Mouse (Mus musculus) limb, embryonic 13.5 days (tissue): ENCODE data around the gene Tff2. TPM values are rescaled to one million over a fixed set of nuclear protein-coding genes. Genes with fewer than 3 reads are reported as not detected.

Source experiments
- ATAC-seq: fragments of 200-750 bp; cut with Nextera tagmentation; 2 replicates; pipeline ENCODE4 v1.8.0; 2017; ENCODE audit warnings: low read depth, moderate number of reproducible peaks, moderate TSS enrichment; ENCODE audit not compliant: low FRiP score
- H3K27ac ChIP-seq: fragments of 300-500 bp; sonication (generic); 2 replicates; pipeline ENCODE4 v1.5.1; 2015; ENCODE audit warnings: inconsistent platforms, mild to moderate bottlenecking, moderate library complexity
- H3K27me3 ChIP-seq: fragments of 300-500 bp; sonication (generic); 2 replicates; pipeline ENCODE4 v1.6.1; 2015; ENCODE audit warnings: mild to moderate bottlenecking, inconsistent platforms
- H3K36me3 ChIP-seq: fragments of 300-500 bp; sonication (generic); 2 replicates; pipeline ENCODE4 v1.6.1; 2015; ENCODE audit warnings: inconsistent platforms, mild to moderate bottlenecking, moderate library complexity
- H3K4me1 ChIP-seq: fragments of 300-500 bp; sonication (generic); 2 replicates; pipeline ENCODE4 v1.6.1; 2015; ENCODE audit warnings: inconsistent platforms
- H3K4me2 ChIP-seq: fragments of 300-500 bp; sonication (generic); replicated peaks from 2 replicates; pipeline ENCODE4 v1.6.1; 2015; ENCODE audit warnings: inconsistent platforms, mild to moderate bottlenecking, moderate library complexity
- H3K4me3 ChIP-seq: fragments of 300-500 bp; sonication (generic); 2 replicates; pipeline ENCODE4 v1.5.1; 2015; ENCODE audit warnings: moderate library complexity, mild to moderate bottlenecking, inconsistent platforms
- H3K9ac ChIP-seq: fragments of 300-500 bp; sonication (generic); 2 replicates; pipeline ENCODE4 v1.6.1; 2015; ENCODE audit warnings: mild to moderate bottlenecking, inconsistent platforms
- H3K9me3 ChIP-seq: fragments of 300-500 bp; sonication (generic); 2 replicates; pipeline ENCODE4 v1.6.1; 2016; ENCODE audit warnings: inconsistent platforms
- WGBS: fragments of 180-500 bp; shearing (Covaris S2); methylation state at CpG from one replicate; pipeline ENCODE4 v1.1.7; 2015; 5-methylcytosine and 5-hydroxymethylcytosine counted together
- polyA plus RNA-seq: library from polyadenylated mRNA; unstranded; fragments of >200 nt; fragmentation: Nextera tagmentation; extraction: Ambion mirVana; gene quantifications from 2 replicates; pipeline ENCODE4 v1.2.1, GENCODE M21; 2015

The Tff2 gene
- not detected in 2 replicates for polyA plus RNA-seq

- Histone ChIP-seq H3K27ac (no peak within 1 kb of the TSS), H3K4me1 (no peaks in the 10 kb centered on the region), H3K9ac (no peak within 1 kb of the TSS), H3K4me2 (no peak within 1 kb of the TSS), H3K27me3 (0 out of 2 replicates have a peak, but pooled peaks cover 8% of the 10 kb centered on the region), H3K9me3 (peaks cover 5% of the 10 kb centered on the region; the same call in 1 of the 2 replicates), H3K36me3 (no peaks in the 10 kb centered on the region), H3K4me3 (no peak within 1 kb of the TSS)
- WGBS = 70% methylated on average over 15 of the region's 15 CpGs
- ATAC-seq = no peak
These were observed at the start of gene Tff2 for GRCm38 (mm10) chr17:31144040-31145037. Gene Tff2 (minus strand): TSS chr17:31144282.

GRCm38 (mm10) chr17:31193360-31193759, 49.3 kb upstream of the Tff2 start:
- H3K9me3 ChIP-seq = no peaks in the 10 kb centered on the region
- ATAC-seq = no peak

GRCm38 (mm10) chr17:31192663-31193062, 48.6 kb upstream of the Tff2 start:
- Histone ChIP-seq H3K4me2 (no peak overlapping the region), H3K9me3 (no peaks in the 10 kb centered on the region), H3K27ac (no peak overlapping the region), H3K36me3 (no peaks in the 10 kb centered on the region), H3K4me3 (no peak overlapping the region), H3K27me3 (peaks cover 3% of the 10 kb centered on the region; the same call in 1 of the 2 replicates), H3K4me1 (peaks cover 7% of the 10 kb centered on the region; the same call in 1 of the 2 replicates), H3K9ac (no peak overlapping the region)
- ATAC-seq = no peak
- WGBS = 31% methylated on average over 2 of the region's 2 CpGs

More at GRCm38 (mm10) chr17:31193360-31193759, 49.3 kb upstream of the Tff2 start:
- 74% methylated on average over 9 of the region's 9 CpGs for WGBS
- no peak overlapping the region for H3K4me3 ChIP-seq
- H3K27ac ChIP-seq = no peak overlapping the region
- peaks cover 3% of the 10 kb centered on the region; the same call in 1 of the 2 replicates for H3K27me3 ChIP-seq
- no peaks in the 10 kb centered on the region for H3K36me3 ChIP-seq
- H3K4me2 ChIP-seq = no peak overlapping the region
- no peak overlapping the region for H3K9ac ChIP-seq
- H3K4me1 ChIP-seq = peaks cover 7% of the 10 kb centered on the region; the same call in 1 of the 2 replicates

- no peaks in the 10 kb centered on the region for H3K9me3 ChIP-seq
- H3K4me3 ChIP-seq = no peak overlapping the region
- ATAC-seq = no peak
- H3K4me1 ChIP-seq = peaks cover 7% of the 10 kb centered on the region; the same call in 1 of the 2 replicates
- 66% methylated on average over 8 of the region's 8 CpGs for WGBS
- no peaks in the 10 kb centered on the region for H3K36me3 ChIP-seq
- H3K9ac ChIP-seq = no peak overlapping the region
- H3K4me2 ChIP-seq = no peak overlapping the region
- no peak overlapping the region for H3K27ac ChIP-seq
- peaks cover 3% of the 10 kb centered on the region; the same call in 1 of the 2 replicates for H3K27me3 ChIP-seq
These were observed 47.7 kb upstream of the Tff2 start for GRCm38 (mm10) chr17:31191825-31192224.

- Histone ChIP-seq H3K9ac (no peak overlapping the region), H3K4me3 (no peak overlapping the region), H3K36me3 (no peaks in the 10 kb centered on the region), H3K27me3 (peaks cover 3% of the 10 kb centered on the region; the same call in 1 of the 2 replicates), H3K9me3 (no peaks in the 10 kb centered on the region), H3K4me1 (0 out of 2 replicates have a peak, but pooled peaks cover under 1% of the 10 kb centered on the region), H3K27ac (no peak overlapping the region), H3K4me2 (no peak overlapping the region)
- WGBS = 27% methylated on average over 4 of the region's 4 CpGs
- no peak for ATAC-seq
These were observed 43.3 kb upstream of the Tff2 start for GRCm38 (mm10) chr17:31187370-31187769.

- Histone ChIP-seq H3K27me3 (peaks cover 10% of the 10 kb centered on the region; the same call in 1 of the 2 replicates), H3K27ac (no peak overlapping the region), H3K4me2 (no peak overlapping the region), H3K36me3 (no peaks in the 10 kb centered on the region), H3K4me3 (no peak overlapping the region), H3K9me3 (no peaks in the 10 kb centered on the region), H3K4me1 (no peaks in the 10 kb centered on the region), H3K9ac (no peak overlapping the region)
- ATAC-seq = no peak
- WGBS = 82% methylated on average over 12 of the region's 12 CpGs
These were observed 40.3 kb upstream of the Tff2 start for GRCm38 (mm10) chr17:31184269-31184990.

GRCm38 (mm10) chr17:31183180-31183974, 39.3 kb upstream of the Tff2 start:
- WGBS = 66% methylated on average over 12 of the region's 12 CpGs
- ATAC-seq = no peak
- no peak overlapping the region for H3K4me2 ChIP-seq

GRCm38 (mm10) chr17:31181490-31181889, 37.4 kb upstream of the Tff2 start:
- ATAC-seq = no peak

More at GRCm38 (mm10) chr17:31183180-31183974, 39.3 kb upstream of the Tff2 start:
- H3K9me3 ChIP-seq = no peaks in the 10 kb centered on the region
- H3K27me3 ChIP-seq = peaks cover 14% of the 10 kb centered on the region; the same call in 1 of the 2 replicates
- no peak overlapping the region for H3K27ac ChIP-seq
- H3K4me3 ChIP-seq = no peak overlapping the region
- H3K36me3 ChIP-seq = no peaks in the 10 kb centered on the region
- H3K9ac ChIP-seq = no peak overlapping the region
- H3K4me1 ChIP-seq = no peaks in the 10 kb centered on the region

GRCm38 (mm10) chr17:31176321-31176720, 32.2 kb upstream of the Tff2 start:
- Histone ChIP-seq H3K36me3 (no peaks in the 10 kb centered on the region), H3K4me2 (no peak overlapping the region), H3K9me3 (no peaks in the 10 kb centered on the region), H3K9ac (no peak overlapping the region), H3K27ac (no peak overlapping the region), H3K27me3 (peaks cover 44% of the 10 kb centered on the region), H3K4me1 (no peaks in the 10 kb centered on the region), H3K4me3 (no peak overlapping the region)
- 93% methylated on average over 4 of the region's 4 CpGs for WGBS
- ATAC-seq = no peak

More at GRCm38 (mm10) chr17:31181490-31181889, 37.4 kb upstream of the Tff2 start:
- peaks cover 23% of the 10 kb centered on the region; the same call in 1 of the 2 replicates for H3K27me3 ChIP-seq
- H3K4me3 ChIP-seq = no peak overlapping the region
- no peak overlapping the region for H3K27ac ChIP-seq
- H3K9me3 ChIP-seq = no peaks in the 10 kb centered on the region
- H3K4me2 ChIP-seq = no peak overlapping the region
- WGBS = 78% methylated on average over 4 of the region's 4 CpGs
- no peaks in the 10 kb centered on the region for H3K4me1 ChIP-seq
- no peak overlapping the region for H3K9ac ChIP-seq
- H3K36me3 ChIP-seq = no peaks in the 10 kb centered on the region

GRCm38 (mm10) chr17:31169796-31170195, 25.7 kb upstream of the Tff2 start:
- 86% methylated on average over 5 of the region's 5 CpGs for WGBS
- Histone ChIP-seq H3K9ac (no peak overlapping the region), H3K36me3 (no peaks in the 10 kb centered on the region), H3K27me3 (peaks cover 52% of the 10 kb centered on the region), H3K4me3 (no peak overlapping the region), H3K4me2 (no peak overlapping the region), H3K4me1 (no peaks in the 10 kb centered on the region), H3K27ac (no peak overlapping the region), H3K9me3 (no peaks in the 10 kb centered on the region)
- ATAC-seq = no peak

GRCm38 (mm10) chr17:31165127-31165526, 21.0 kb upstream of the Tff2 start, which contains the start of gene Tff1:
Gene Tff1 (minus strand): TSS chr17:31165277.
- Histone ChIP-seq H3K4me2 (no peak within 1 kb of the TSS), H3K4me3 (no peak within 1 kb of the TSS), H3K27me3 (peaks cover 51% of the 10 kb centered on the region), H3K36me3 (no peaks in the 10 kb centered on the region), H3K27ac (no peak within 1 kb of the TSS), H3K9me3 (no peaks in the 10 kb centered on the region), H3K9ac (no peak within 1 kb of the TSS), H3K4me1 (no peaks in the 10 kb centered on the region)
- ATAC-seq = no peak
- 86% methylated on average over 6 of the region's 6 CpGs for WGBS
